Mouse (Mus musculus): ENCODE data around the gene Inka1. TPM values are rescaled to one million over a fixed set of nuclear protein-coding genes. Genes with fewer than 3 reads are reported as not detected.

Inka1 gene
- polyA plus RNA-seq, 1 experiment from 2014 or later: 42.7 TPM

Other genes with a start within 250 kb of the Inka1 start
- gene Rbm5, start 214.9 kb downstream of the Inka1 start, polyA plus RNA-seq (2015; fragmentation: Nextera tagmentation; extraction: Ambion mirVana): 183 and 187 TPM in 2 replicates
- gene Rbm6, start 112.6 kb downstream of the Inka1 start, polyA plus RNA-seq (2015; fragmentation: Nextera tagmentation; extraction: Ambion mirVana): 63.7 and 71.2 TPM in 2 replicates
- 23.2 and 26.7 TPM in 2 replicates for gene Mon1a, start 97.7 kb downstream of the Inka1 start, polyA plus RNA-seq (2015; fragmentation: Nextera tagmentation; extraction: Ambion mirVana)
- 15.8 and 17.9 TPM in 2 replicates for gene Mst1r, start 79.0 kb downstream of the Inka1 start, polyA plus RNA-seq (2015; fragmentation: Nextera tagmentation; extraction: Ambion mirVana)
- not detected in 2 replicates for gene Actl11, start 57.4 kb downstream of the Inka1 start, polyA plus RNA-seq (2015; fragmentation: Nextera tagmentation; extraction: Ambion mirVana)
- gene Camkv, start 50.2 kb downstream of the Inka1 start, polyA plus RNA-seq (2015; fragmentation: Nextera tagmentation; extraction: Ambion mirVana): 2.6 and 2.9 TPM in 2 replicates
- 16.4 and 20.4 TPM in 2 replicates for gene Traip, start 35.7 kb downstream of the Inka1 start, polyA plus RNA-seq (2015; fragmentation: Nextera tagmentation; extraction: Ambion mirVana)
- 34.8 and 40.0 TPM in 2 replicates for gene Uba7, start 10.4 kb downstream of the Inka1 start, polyA plus RNA-seq (2015; fragmentation: Nextera tagmentation; extraction: Ambion mirVana)
- gene Gm20661, start 2.8 kb downstream of the Inka1 start, polyA plus RNA-seq (2015; fragmentation: Nextera tagmentation; extraction: Ambion mirVana): 5.9 and 7.5 TPM in 2 replicates
- 12.2 and 12.7 TPM in 2 replicates for gene Cdhr4, start 6.6 kb upstream of the Inka1 start, polyA plus RNA-seq (2015; fragmentation: Nextera tagmentation; extraction: Ambion mirVana)
- gene Gm20662, start 10.5 kb upstream of the Inka1 start, polyA plus RNA-seq (2015; fragmentation: Nextera tagmentation; extraction: Ambion mirVana): 0.52 and 0.67 TPM in 2 replicates
- gene Ip6k1, start 16.6 kb upstream of the Inka1 start, polyA plus RNA-seq (2015; fragmentation: Nextera tagmentation; extraction: Ambion mirVana): 50.5 and 50.6 TPM in 2 replicates
- 49.3 and 56.1 TPM in 2 replicates for gene Gmppb, start 63.4 kb upstream of the Inka1 start, polyA plus RNA-seq (2015; fragmentation: Nextera tagmentation; extraction: Ambion mirVana)
- gene Amigo3, start 67.3 kb upstream of the Inka1 start, polyA plus RNA-seq (2015; fragmentation: Nextera tagmentation; extraction: Ambion mirVana): 3.9 and 4.5 TPM in 2 replicates
- gene Mst1, start 94.6 kb upstream of the Inka1 start, polyA plus RNA-seq (2015; fragmentation: Nextera tagmentation; extraction: Ambion mirVana): 7.8 and 8.7 TPM in 2 replicates
- 31.2 and 32.8 TPM in 2 replicates for gene Rnf123, start 97.5 kb upstream of the Inka1 start, polyA plus RNA-seq (2015; fragmentation: Nextera tagmentation; extraction: Ambion mirVana)
- gene Apeh, start 108.7 kb upstream of the Inka1 start, polyA plus RNA-seq (2015; fragmentation: Nextera tagmentation; extraction: Ambion mirVana): 75.1 and 82.7 TPM in 2 replicates
- 2.9 and 3.2 TPM in 2 replicates for gene Bsn, start 204.5 kb upstream of the Inka1 start, polyA plus RNA-seq (2015; fragmentation: Nextera tagmentation; extraction: Ambion mirVana)